Mouse (Mus musculus): ENCODE measurements around the gene Atp6v0e2. TPM values are rescaled to one million over a fixed set of nuclear protein-coding genes. Genes with fewer than 3 reads are reported as not detected.

Atp6v0e2 gene
- 97.0 TPM for polyA plus RNA-seq (2021)

- in situ Hi-C loops (cut with MboI; ENCODE audit: low pct_unique_long_range_greater_than_20kb) = loop anchor here (5.0 kb wide), 2 partner anchors 90 to 360 kb away; partner anchors contain the start of gene AI854703
These were observed at the start of gene Atp6v0e2 for GRCm38 (mm10) chr6:48537105-48537954. Gene Atp6v0e2 (plus strand): TSS chr6:48537615.

GRCm38 (mm10) chr6:48487747-48488725 is 49.4 kb upstream of the Atp6v0e2 start:
- ATAC-seq = no peak
- in situ Hi-C loops (cut with MboI; ENCODE audit: low pct_unique_long_range_greater_than_20kb) = loop anchor here (25.0 kb wide), 1 partner anchor 301 kb away; no protein-coding TSS in a partner anchor
- peaks cover 80% of the 10 kb centered on the region for H3K27me3 ChIP-seq
- ChIA-PET POLR2A (no interaction called here), CTCF (interaction anchor here (1.0 to 1.7 kb wide), 2 partner anchors 25 to 44 kb away, joined by 3 read pairs; no protein-coding TSS in a partner anchor)
- no peak for TF ChIP-seq CTCF (IDR thresholded peaks at IDR 0.05)
- no peak for DNase-seq (ENCODE audit: low read depth, low spot score)

More at GRCm38 (mm10) chr6:48537105-48537954, at the start of gene Atp6v0e2:
- DNase-seq (ENCODE audit: low read depth, low spot score) (no peak), ATAC-seq (peak; percentile 72)
- POLR2A ChIA-PET = no interaction called here
- CTCF ChIA-PET = interaction anchor here (1.7 to 2.0 kb wide), 2 partner anchors 8 to 28 kb away, joined by 4 to 5 read pairs; no protein-coding TSS in a partner anchor
- no peaks in the 10 kb centered on the region for H3K27me3 ChIP-seq
- no peak for TF ChIP-seq CTCF (IDR thresholded peaks at IDR 0.05)

- no peak for DNase-seq (ENCODE audit: low read depth, low spot score)
- peaks cover 69% of the 10 kb centered on the region for H3K27me3 ChIP-seq
- ChIA-PET POLR2A (no interaction called here), CTCF (no interaction called here)
- in situ Hi-C loops (cut with MboI; ENCODE audit: low pct_unique_long_range_greater_than_20kb) = loop anchor here (25.0 kb wide), 1 partner anchor 302 kb away; no protein-coding TSS in a partner anchor
- no peak for TF ChIP-seq CTCF (IDR thresholded peaks at IDR 0.05)
- no peak for ATAC-seq
These were observed 47.7 kb upstream of the Atp6v0e2 start for GRCm38 (mm10) chr6:48489741-48490140.

GRCm38 (mm10) chr6:48491361-48491760 is 46.1 kb upstream of the Atp6v0e2 start:
- ATAC-seq = no peak
- no peak for TF ChIP-seq CTCF (IDR thresholded peaks at IDR 0.05)
- in situ Hi-C loops (cut with MboI; ENCODE audit: low pct_unique_long_range_greater_than_20kb) = loop anchor here (25.0 kb wide), 1 partner anchor 304 kb away; no protein-coding TSS in a partner anchor

GRCm38 (mm10) chr6:48493136-48493730 is 44.2 kb upstream of the Atp6v0e2 start:
- TF ChIP-seq CTCF (IDR thresholded peaks at IDR 0.05) = no peak
- CTCF ChIA-PET = no interaction called here
- peaks cover 51% of the 10 kb centered on the region for H3K27me3 ChIP-seq
- ATAC-seq = no peak
- DNase-seq (ENCODE audit: low read depth, low spot score) = no peak
- POLR2A ChIA-PET = no interaction called here
- in situ Hi-C loops (cut with MboI; ENCODE audit: low pct_unique_long_range_greater_than_20kb) = loop anchor here (25.0 kb wide), 1 partner anchor 306 kb away; no protein-coding TSS in a partner anchor

More at GRCm38 (mm10) chr6:48491361-48491760, 46.1 kb upstream of the Atp6v0e2 start:
- CTCF ChIA-PET = no interaction called here
- POLR2A ChIA-PET = no interaction called here
- peaks cover 61% of the 10 kb centered on the region for H3K27me3 ChIP-seq
- DNase-seq (ENCODE audit: low read depth, low spot score) = no peak

GRCm38 (mm10) chr6:48497521-48497920 is 39.9 kb upstream of the Atp6v0e2 start:
- ChIA-PET CTCF (no interaction called here), POLR2A (no interaction called here)
- H3K27me3 ChIP-seq = peaks cover 15% of the 10 kb centered on the region
- ATAC-seq = no peak
- TF ChIP-seq CTCF (IDR thresholded peaks at IDR 0.05) = no peak
- in situ Hi-C loops (cut with MboI; ENCODE audit: low pct_unique_long_range_greater_than_20kb) = loop anchor here (25.0 kb wide), 1 partner anchor 310 kb away; no protein-coding TSS in a partner anchor
- DNase-seq (ENCODE audit: low read depth, low spot score) = no peak

- no peaks in the 10 kb centered on the region for H3K27me3 ChIP-seq
- ATAC-seq (peak; percentile 15), DNase-seq (ENCODE audit: low read depth, low spot score) (no peak)
- POLR2A ChIA-PET = interaction anchor here (1.2 kb wide), 2 partner anchors 58 to 61 kb away, joined by 3 read pairs; partner anchors contain the start of gene Zfp467
- in situ Hi-C loops (cut with MboI; ENCODE audit: low pct_unique_long_range_greater_than_20kb) = no loop called here
- no peak for TF ChIP-seq CTCF (IDR thresholded peaks at IDR 0.05)
- CTCF ChIA-PET = no interaction called here
These were observed 33.6 kb upstream of the Atp6v0e2 start for GRCm38 (mm10) chr6:48503847-48504240.

- ATAC-seq = peak; percentile 94
- in situ Hi-C loops (cut with MboI; ENCODE audit: low pct_unique_long_range_greater_than_20kb) = no loop called here
- TF ChIP-seq CTCF (IDR thresholded peaks at IDR 0.05) = no peak
- CTCF ChIA-PET = no interaction called here
- H3K27me3 ChIP-seq = no peaks in the 10 kb centered on the region
- DNase-seq (ENCODE audit: low read depth, low spot score) = peak; percentile 27
- POLR2A ChIA-PET = interaction anchor here (1.2 kb wide), 2 partner anchors 58 to 62 kb away, joined by 3 read pairs; partner anchors contain the start of gene Zfp467
These were observed 33.1 kb upstream of the Atp6v0e2 start for GRCm38 (mm10) chr6:48504241-48504854.

GRCm38 (mm10) chr6:48508087-48508486 is 29.3 kb upstream of the Atp6v0e2 start:
- POLR2A ChIA-PET = no interaction called here
- DNase-seq (ENCODE audit: low read depth, low spot score) (no peak), ATAC-seq (no peak)
- CTCF ChIA-PET = no interaction called here
- in situ Hi-C loops (cut with MboI; ENCODE audit: low pct_unique_long_range_greater_than_20kb) = no loop called here
- H3K27me3 ChIP-seq = no peaks in the 10 kb centered on the region
- no peak for TF ChIP-seq CTCF (IDR thresholded peaks at IDR 0.05)

Measured in Patski (cell line).